Mouse (Mus musculus) left cerebral cortex, postnatal 4 days (tissue): Measurements from ENCODE around the gene Mmp28. TPM values are rescaled to one million over a fixed set of nuclear protein-coding genes. Genes with fewer than 3 reads are reported as not detected.

Experiments
- DNase-seq: peaks from one replicate; pipeline ENCODE4 v3.0.0-alpha.2; 2022
- intact Hi-C: fragments of 180-260 bp; cut with DNase I; formaldehyde crosslinking; loops from one replicate; pipeline ENCODE4 v1.15.1; 2025
- total RNA-seq, 2 experiments: library from RNA; stranded (reverse); gene quantifications; 2 replicates each; pipeline ENCODE4 v1.2.3; 2021

Gene Mmp28
- total RNA-seq, 2 experiments from 2014 or later: 4.3 to 5.1 TPM

DNA sequence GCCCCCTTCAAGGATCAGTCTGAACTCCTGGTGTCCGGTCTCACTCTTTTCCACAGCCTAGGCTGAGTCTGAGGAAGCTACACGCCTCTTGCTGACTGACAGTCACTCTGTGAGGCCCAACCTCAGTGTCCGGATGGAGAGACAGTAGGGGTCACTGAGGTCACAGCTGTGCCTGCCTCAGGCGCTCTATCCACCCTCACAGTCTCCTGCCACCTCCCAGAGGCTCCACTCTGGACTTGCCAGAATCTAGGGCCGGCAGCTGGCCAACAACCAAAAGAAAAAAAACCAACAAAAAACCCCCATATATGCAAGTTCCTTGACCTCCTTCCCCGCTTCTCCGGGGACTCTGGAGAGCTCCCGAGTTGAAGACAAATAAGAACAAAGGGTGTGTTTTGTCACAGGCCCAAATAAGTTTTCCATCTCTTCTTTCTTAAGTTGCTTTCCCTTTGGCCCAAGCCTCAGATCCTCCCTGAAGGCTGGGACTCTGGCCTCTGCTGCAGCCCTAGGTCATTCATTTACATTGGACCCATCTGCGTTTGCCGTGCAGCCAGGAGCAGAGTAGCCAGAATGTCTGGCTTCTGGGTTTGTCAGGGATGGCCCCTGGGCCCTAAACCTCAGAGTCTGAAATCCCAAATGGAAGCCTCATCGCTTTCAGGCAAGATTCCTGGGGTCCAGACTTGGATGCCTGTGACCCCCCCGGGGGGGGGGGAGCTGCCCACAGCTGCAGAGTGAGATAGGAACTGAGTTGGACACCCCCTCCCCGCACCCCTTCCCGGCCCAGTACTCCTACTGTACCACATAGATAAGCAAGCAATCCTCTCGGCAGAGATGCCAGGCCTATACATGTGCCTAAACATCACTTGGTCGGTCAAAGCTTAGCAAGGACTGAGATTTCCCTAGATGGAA lies 14.6 kb downstream of the Mmp28 start:
- no peak for DNase-seq
- intact Hi-C loops: no loop called here

DNA sequence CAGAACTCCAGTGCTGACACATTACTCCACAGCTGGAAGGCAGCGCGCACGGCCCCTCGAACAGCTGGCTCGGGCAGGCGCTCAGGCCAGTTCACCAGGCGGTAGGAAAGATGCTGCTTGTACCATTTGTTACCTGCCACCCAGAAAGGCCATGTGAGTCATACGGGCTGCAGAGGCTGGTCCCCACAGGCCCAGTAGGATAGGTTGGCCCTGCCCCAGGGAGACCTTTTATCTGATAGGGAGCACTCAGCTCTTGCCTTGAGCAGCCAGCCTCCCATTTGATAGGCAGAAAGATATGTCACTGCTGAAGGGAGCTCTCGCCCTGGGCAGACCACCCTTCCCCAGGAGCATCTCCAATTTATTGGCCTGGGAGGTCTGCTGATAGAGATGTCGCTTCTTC lies 15.3 kb downstream of the Mmp28 start:
- intact Hi-C loops: no loop called here

DNA sequence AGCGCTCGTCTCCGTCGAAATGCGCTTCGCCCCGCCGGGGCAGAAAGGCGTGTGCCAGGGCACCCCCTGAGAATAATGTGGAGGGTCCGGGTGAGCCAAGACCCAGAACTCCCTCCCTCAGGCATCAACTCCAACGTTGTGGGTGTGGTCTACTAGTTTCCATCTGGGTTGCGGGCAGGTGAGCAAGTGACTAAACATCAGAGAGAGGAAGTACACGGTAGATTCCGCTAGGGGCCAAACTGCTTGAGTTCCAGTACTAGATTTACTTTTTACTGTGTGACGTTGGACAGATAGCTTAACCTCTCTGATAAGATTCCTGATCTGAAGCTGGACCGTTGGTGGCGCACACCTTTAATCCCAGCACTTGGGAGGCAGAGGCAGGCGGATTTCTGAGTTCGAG lies 17.9 kb downstream of the Mmp28 start:
- no peak for DNase-seq
- intact Hi-C loops: no loop called here

More for the DNA sequence above, 15.3 kb downstream of the Mmp28 start:
- no peak for DNase-seq

DNA sequence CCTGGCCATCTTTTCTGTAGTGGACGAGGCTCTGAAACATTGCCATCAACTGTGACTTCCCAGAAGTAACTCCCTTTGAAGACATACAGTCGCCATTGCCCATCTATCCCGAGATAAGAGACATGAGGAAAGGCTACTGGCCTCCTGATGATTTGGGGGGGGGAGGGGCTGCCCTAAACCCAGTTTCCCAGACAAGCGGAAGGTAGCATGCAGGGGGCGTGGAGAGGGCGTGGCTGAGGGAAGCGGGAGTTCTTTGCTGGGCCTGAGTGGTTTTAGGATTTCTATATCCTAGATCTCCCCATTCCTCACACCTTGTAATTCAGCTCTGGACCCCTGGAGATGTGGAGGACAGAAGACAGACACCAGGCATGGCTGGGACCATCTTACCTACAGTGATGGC lies 19.0 kb downstream of the Mmp28 start:
- intact Hi-C loops: no loop called here
- DNase-seq: no peak

DNA sequence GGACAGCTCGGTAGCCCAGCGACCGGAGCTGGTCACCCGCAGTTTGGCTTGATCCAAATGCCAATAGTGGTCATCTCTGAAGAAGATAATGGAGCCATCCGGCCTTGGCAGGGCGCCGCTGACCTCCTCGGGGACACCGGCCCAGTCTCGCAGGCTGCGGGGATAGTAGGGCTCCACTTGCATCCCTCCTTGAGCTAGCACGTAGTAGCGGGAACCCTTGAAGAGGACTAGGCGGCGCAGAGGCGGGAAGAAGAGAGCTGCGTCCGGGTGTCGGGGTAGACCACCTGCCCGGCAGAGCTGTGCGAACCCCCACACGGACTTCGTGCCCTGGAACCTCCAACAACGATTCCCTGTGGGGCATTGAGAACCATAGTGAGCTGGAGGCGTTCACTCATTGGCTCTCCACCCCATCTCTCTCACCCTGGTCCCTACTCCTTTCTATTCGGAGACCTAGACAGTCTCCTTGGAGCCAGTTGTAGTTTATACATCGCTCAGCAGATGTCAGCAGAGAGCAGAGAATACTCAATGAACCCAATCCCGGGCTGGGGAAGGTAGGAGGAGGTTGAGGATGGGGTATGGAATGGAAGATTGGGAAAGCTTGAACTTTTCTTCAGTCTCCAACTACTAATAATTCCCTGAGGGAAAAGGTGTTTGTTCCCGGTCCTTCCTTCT lies 20.1 kb downstream of the Mmp28 start:
- peak; percentile 79 for DNase-seq
- intact Hi-C loops: no loop called here

DNA sequence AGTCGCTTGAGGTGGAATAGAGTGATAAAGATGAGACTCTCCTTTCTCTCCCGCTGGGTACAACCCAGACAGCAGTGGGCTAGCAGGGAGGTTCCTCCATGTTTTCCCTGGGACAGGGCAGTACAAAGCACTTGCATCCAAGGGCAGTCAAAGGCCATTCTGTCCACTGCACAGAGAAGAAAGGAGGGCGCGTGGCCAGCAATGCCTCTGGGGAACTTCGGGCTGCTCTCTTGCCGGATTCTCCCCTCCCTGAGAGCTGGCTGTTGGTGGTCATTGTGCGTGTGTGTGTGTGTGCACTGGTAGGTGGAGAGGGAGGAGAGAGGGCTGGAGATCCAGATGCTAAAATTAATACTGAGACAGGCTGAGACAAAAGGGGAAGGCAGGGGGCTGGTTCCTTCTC lies 21.6 kb downstream of the Mmp28 start:
- peak; percentile 38 for DNase-seq
- intact Hi-C loops: no loop called here

DNA sequence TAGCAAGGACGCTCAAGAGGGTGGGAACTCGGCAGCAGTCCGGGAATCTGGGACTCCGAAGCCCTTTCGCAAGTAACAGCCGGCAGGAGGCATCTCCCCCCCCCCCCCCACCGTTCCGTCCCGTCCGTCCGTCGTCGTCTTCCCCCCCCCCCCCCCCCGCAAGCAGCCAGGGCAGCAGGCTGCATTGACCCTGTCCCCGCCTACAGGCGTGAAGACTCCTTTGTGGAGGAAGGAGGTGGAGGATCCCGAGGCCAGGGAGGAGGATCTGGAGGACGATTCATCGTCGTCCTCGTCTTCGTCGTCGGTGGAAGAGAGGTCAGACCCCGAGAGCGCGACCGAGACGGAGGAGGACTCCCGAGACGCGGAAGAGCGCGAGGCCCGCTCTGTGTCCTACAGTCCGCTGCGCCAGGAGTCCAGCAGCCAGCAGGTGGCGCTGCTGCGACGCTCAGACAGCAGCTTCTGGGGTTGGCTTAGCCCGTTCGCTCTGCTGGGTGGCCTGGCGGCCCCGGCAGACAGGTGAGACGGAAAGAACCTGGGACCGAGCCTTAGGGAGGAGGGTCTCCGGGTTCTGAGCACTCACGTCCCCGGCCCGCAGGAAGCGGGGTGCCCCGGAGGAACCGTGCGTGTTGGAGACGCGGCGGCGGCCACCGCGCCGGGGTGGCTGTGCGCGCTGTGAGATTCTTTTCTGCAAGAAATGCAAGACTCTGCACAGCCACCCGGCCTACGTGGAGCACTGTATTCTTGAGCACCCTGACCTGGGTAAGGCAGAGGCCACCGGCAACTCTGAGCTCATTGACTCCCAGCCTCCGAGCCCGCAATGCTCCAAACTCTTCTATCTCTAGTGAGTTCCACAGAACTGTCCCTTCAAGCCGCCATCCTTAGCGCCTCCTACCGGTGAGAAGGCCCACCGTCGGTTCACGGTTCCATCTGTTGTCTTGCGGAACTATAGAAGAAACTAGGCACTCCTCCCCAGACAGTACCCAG lies 22.5 kb downstream of the Mmp28 start:
- intact Hi-C loops: no loop called here

DNA sequence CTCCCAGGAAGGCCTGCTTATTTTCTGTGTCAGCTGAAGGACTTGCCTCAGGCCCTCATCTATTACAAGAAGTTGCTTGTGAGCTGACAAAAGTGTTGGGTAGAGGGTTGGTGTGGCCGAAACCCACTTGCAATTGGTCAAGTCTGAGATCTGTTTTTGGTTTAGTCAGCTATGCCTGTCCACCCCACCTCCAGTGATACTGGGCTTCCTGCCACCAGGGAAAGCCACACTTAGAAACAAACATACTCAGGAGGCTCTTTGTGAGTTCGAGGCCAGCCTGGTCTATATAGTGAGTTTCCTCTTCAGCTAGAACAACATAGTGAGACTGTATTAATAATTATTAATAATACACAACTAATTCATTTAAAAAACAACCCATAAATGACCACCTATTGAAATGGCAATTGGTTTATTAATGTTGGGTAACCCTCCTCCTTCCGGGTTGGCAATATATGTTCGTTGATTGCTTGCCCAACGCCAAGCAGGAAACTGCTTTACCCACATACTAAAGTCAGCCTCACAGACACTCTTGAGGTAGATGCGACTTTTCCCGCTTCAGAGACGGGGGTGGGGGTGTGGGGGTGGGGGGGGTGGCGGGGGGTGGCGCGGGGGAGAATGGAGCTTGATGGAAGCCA lies 23.3 kb downstream of the Mmp28 start:
- intact Hi-C loops: no loop called here
- no peak for DNase-seq

More for the DNA sequence above, 22.5 kb downstream of the Mmp28 start:
- peak; percentile 91 for DNase-seq

DNA sequence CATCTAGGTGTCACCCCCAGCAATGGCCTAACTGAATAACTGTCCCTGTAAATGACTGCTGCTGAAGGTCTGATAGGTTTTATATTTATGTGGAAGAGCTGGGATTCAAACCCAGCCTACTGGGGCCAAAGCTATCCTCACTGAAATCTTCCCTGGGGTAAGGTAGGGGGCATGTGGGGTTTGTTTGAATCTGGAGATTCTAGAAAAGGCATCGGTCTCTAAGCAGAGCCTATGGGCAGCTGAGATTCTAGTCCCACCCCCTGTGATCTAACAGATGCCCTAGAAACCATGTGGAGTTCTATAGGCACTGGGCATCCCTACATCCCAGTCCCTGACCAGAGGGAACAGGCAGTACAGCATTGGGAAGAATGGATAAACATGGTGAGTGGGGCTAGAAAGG lies 25.5 kb downstream of the Mmp28 start, which contains the start of gene 1700020L24Rik:
1700020L24Rik (plus strand) TSS at position 301 of the 400 bp plus-strand sequence.
- intact Hi-C loops: no loop called here
- no peak for DNase-seq

DNA sequence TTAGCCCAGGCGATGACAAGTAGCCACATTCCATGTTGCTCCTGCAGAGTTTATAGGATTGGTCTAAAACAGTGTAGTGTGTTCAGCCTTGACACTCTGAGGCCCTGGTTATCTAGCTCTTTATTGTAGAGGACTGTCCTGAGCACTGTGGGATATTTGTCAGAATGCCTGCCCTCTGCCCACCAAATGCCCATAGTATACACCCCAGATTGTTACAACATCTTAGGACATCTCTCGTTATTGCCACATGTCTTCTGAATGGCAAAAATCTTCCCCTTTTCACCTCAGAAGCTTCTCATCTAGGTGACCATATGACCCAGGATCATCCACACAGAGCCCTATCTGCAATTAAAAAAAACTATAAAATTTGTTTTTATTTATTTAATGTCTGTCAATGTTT lies 30.3 kb downstream of the Mmp28 start:
- intact Hi-C loops: no loop called here
- no peak for DNase-seq

DNA sequence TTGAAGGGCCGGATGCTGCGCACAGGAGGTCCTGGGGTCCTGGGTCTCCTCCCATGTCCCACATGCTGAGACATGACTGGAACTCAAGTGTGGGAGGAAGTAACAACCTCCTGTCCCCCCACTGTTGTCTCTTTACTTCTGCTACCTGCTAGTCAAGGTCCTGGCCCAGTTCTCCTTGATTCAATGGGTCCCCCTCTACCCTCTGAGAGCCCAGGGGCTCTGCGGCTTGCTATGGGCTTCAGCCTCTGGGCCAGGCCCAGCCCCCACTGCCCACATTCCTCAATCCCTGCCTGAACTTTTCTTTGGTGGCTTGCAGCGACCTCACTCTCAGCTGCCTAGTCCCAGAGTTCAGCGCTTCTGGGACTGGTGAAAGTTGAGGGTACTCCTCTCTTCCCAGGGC lies 33.5 kb downstream of the Mmp28 start, which contains the start of gene Gas2l2:
Gas2l2 (minus strand) TSS at position 101 of the 400 bp plus-strand sequence.
- intact Hi-C loops: loop anchor here (10.0 kb wide), 1 partner anchor 105 kb away; no protein-coding TSS in a partner anchor
- no peak for DNase-seq

DNA sequence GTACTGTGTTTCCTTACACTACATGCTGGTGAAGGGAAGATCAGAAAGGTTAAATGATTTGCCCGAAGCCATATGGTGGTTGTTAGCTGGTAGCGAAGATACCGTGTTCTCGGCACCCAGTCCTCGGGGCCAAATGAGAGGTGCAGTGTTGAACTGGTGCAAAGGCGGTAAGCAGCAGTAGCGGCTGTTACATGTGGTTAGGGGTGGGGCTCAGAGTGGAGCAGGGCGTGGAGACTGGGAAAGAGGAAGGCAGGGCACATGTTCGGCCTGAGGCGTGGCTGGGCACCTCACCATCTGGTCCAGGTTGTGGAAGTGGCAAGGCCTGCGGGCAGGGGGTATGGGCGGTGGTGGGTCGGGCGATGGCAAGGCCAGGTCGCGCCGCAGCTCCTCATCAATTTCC lies 35.9 kb downstream of the Mmp28 start:
- DNase-seq: no peak
- intact Hi-C loops: loop anchor here (10.0 kb wide), 1 partner anchor 102 kb away; no protein-coding TSS in a partner anchor

DNA sequence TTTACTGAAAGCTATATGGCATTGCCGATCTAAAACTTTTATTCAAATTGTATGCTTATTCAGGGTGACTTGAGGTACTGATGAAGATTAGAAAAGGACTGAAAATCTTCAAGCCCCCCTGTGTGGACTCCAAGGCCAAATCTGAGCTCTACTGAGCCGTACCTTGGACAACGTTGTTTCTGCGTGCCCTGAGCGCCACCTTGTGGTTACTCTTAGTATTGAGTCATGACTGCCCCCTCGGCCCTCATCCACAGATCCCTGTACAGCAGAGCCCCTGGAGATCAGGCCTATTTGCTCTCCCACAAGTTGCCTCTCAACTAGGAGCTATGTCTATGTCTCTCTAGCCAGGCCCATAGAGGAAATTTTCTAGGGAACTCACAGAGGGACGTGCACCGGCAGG lies 38.2 kb downstream of the Mmp28 start:
- intact Hi-C loops: loop anchor here (5.0 to 10.0 kb wide), 2 partner anchors 67 to 100 kb away; no protein-coding TSS in a partner anchor
- DNase-seq: peak; percentile 78

DNA sequence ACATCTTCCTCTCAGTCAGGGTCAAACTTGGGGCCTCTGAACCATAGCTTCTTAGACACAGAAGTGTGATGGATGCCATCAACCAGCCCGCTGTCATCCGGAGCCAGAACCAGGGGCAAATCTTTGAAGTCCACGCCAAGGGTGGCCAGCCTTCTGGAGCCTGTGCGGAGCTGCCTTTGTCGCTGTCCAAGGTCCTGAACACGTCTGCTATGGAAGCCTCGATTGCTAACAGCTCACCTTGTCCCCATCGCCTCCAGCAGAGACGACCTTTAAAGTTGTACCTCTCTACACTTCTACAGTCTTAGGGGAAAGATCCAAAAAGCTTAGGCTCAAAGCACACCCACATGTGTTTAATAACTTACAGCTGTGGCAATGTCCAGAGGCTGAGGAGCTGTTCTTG lies 41.6 kb downstream of the Mmp28 start:
- intact Hi-C loops: loop anchor here (5.0 to 10.0 kb wide), 2 partner anchors 64 to 97 kb away; no protein-coding TSS in a partner anchor
- DNase-seq: peak; percentile 41

DNA sequence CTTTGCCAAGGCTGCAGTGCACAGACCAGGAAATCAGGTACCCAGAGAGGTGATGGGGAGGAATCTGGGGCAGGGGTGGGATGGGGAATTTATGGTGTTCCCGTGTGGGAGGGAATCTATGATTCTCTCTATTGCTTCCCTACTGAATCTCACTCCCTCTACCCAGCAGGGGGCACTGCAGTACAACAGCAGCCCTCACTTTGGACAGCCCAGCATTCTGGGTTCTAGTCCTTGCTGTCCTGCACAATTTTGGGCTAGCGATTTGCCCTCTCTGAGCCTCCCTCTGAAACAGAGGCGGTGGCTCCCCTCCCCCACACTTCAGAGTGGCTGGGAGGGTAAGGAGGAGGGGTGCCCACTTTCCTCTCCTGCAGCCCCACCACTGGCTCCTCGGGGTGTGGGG lies 42.5 kb downstream of the Mmp28 start:
- no peak for DNase-seq
- intact Hi-C loops: loop anchor here (5.0 to 10.0 kb wide), 2 partner anchors 63 to 96 kb away; no protein-coding TSS in a partner anchor

DNA sequence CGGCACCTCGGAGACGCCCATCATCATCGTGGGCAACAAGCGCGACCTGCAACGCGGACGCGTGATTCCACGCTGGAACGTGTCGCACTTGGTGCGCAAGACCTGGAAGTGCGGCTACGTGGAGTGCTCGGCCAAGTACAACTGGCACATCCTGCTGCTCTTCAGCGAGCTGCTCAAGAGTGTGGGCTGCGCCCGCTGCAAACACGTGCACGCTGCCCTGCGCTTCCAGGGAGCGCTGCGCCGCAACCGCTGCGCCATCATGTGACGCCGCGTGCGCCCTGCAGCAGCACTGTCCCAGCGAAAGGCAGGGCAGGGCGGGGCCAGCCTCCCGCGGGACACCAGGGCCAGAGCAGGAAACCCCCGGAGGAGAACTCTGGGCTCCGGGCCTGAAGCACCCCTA lies 44.3 kb downstream of the Mmp28 start:
- DNase-seq: peak; percentile 46
- intact Hi-C loops: no loop called here

DNA sequence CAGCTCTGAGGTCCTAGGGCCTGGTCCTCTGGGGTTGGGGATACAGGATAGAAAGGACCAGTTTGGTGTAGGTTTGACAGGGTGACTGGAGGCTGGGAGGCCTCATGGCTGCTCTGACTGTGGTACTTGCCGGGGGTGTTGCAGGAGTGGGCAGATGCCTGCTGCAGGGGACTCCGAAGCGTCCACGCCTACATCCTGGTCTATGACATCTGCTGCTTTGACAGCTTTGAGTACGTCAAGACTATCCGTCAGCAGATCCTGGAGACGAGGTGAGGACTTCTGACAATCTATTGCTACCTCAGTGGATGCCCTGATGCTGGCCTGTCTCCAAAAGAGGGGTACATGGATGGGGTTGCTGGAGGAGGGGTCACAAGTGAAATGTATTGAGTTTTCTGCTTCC lies 45.2 kb downstream of the Mmp28 start:
- no peak for DNase-seq
- intact Hi-C loops: no loop called here

DNA sequence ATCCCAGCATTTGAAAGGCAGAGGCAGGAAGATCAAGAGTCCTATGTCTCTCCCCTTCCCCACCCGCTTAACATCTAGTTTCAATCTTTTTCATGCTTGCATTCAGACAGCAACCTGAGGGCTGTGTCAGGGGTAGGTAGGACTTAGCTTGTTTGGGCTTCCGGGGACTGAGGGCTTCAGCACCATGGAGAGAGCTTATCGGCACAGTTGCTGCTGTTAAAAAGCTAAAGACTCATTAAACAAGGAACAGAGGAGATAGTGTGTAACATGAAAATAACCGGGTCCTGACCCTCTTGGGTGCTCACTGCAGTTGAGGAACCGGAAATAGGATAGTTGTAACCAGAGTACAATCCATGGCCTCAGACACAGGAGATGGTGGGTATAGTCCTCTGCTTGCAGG lies 45.8 kb downstream of the Mmp28 start:
- intact Hi-C loops: no loop called here
- no peak for DNase-seq

DNA sequence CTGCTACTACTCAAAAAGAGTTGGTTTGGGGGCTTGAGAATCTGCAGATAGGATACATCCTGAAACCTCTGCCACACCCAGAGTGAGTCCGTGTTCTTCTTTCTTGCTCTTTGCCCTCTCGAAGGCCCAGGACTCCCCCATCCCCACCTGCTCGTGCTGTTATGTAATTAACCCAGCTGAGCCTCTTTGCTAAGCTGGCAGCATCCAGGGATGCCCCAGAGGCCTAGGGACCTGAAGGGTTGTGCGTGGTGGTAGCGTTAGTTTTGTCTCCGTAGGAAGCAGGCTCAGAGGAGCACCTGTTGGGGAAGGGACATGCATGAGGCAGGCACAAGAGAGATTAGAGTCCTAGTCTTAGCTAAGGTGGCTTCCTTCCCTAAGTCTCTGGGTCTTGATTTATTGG lies 52.4 kb downstream of the Mmp28 start:
- intact Hi-C loops: no loop called here
- no peak for DNase-seq

DNA sequence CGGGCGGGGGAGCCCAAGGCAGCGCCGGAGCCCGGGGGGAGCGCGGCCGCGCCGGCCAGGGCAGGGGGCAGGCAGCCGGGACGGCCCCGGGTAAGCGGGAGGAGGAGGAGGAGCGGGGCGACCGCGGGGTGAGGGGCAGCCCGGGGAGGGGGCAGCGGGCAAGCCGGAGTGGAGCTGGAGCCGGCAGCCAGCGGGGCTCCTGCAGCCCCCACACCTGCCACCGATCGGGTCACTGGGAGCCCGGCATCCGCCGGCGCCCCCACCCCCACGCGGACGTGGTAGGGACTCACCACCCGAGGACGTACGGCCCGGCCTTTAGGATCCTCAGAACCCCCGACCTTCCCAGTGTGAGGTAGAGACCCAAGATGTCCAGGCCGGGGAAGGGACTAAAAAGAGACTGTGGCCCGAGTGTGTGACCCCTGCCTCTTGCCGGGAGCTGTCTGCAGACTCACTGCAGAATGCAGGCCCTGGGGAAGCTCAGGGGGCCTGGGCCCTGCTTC lies 53.0 kb downstream of the Mmp28 start:
- peak; percentile 25 for DNase-seq
- intact Hi-C loops: no loop called here
